Mouse (Mus musculus) WW6 (cell line): Measurements from ENCODE around the gene H2-M10.6.
A peak's percentile ranks its signal among the peaks of the same experiment; 100 is the strongest.
"Not testable (repeated sequence)": the region's sequence is repeated elsewhere in the genome, so short reads cannot be mapped to it uniquely, and the experiment has no call there.

Experiments used
- DNase-seq: peaks from one replicate; pipeline ENCODE4 v3.0.0-alpha.2; 2013; ENCODE audit warnings: low read depth, low spot score

H2-M10.6 gene

GRCm38 (mm10) chr17:36811871-36812270 lies at the start of gene H2-M10.6:
Gene H2-M10.6 (plus strand): TSS chr17:36812171.
- no peak for DNase-seq

- DNase-seq = no peak
These were observed 48.2 kb upstream of the H2-M10.6 start for GRCm38 (mm10) chr17:36763816-36764215.

- DNase-seq = not testable (repeated sequence)
These were observed 47.7 kb upstream of the H2-M10.6 start for GRCm38 (mm10) chr17:36764244-36764643.

- not testable (repeated sequence) for DNase-seq
These were observed 46.6 kb upstream of the H2-M10.6 start for GRCm38 (mm10) chr17:36765403-36765802.

GRCm38 (mm10) chr17:36772610-36773009 lies 39.4 kb upstream of the H2-M10.6 start, which contains the start of gene H2-M10.5:
Gene H2-M10.5 (plus strand): TSS chr17:36772910.
- DNase-seq = not testable (repeated sequence)

DNA sequence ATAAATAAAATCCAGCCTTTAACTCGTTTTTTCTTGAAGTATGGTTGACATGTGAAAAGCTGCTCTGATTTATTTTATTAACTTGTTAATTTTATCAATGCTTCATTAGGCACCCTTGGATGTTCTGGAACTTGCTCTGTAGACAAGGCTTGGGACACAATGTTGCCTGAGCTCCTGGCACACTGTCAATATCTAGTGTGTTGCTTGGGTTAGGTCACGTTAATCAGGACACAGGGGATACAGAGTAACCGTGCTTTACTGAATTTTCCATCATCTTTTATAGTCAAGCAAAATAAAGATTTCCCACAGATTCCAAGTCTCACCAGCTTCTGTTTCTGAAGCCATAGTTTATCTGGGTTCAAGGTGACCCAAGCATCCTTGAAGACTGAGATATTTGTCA lies 30.4 kb upstream of the H2-M10.6 start:
- no peak for DNase-seq

DNA sequence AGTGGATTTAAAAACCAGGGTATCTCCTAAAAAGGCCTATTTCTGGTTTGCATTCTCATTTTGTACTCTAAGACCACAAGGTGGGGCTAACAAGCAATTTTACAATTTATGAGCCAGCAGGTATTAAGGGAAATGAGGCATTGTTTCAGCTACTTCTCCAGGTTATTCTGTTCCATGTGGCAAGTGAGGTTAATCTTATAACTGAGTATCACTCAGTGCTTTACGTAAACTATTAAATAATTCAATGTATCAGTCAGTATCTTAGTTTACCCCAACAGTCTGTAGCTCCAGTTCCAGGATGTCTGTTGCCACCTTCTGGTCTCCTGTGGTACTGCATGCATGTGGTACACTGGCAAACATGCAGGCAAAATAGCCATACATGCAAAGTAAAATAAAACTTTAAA lies 25.5 kb upstream of the H2-M10.6 start:
- DNase-seq = not testable (repeated sequence)

GRCm38 (mm10) chr17:36788351-36788750 lies 23.6 kb upstream of the H2-M10.6 start:
- DNase-seq = no peak

DNA sequence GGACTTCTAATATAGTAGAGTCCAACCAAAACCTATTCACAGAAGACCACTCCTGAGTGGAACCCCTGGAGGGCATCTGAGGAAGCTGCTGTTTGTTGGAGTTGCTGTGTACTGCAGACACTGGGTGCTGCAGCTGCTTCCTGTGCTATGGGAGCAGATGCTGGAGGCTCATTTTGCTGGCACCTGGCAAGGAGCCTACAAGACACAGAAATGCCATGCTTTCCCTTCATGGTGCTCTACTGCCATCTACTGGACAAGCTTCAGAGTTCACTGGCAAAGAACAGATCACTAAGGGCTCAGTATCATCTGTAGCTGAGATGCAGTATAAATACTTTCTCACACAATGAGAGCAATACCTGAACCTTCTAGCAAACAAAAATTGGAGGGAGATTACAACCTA lies 23.2 kb upstream of the H2-M10.6 start:
- peak; percentile 28 for DNase-seq

DNA sequence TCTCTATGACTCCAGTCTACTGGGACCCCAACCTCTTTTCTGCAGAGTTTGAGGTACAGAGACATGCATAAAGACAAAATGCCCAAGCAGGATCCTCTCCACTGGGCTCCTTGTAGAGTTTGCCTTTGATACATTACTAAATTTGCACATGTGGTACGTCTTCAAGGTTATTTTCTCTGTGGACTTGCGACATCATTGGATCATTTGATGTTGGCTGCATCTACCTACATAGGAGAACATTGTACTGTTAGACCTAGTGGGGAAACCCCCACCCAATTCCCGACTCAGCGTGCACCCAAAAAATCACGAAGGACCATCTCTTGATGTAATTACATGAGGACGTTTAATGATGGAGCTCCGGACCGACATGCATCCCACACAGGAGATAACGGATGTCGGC lies 12.5 kb upstream of the H2-M10.6 start:
- no peak for DNase-seq

DNA sequence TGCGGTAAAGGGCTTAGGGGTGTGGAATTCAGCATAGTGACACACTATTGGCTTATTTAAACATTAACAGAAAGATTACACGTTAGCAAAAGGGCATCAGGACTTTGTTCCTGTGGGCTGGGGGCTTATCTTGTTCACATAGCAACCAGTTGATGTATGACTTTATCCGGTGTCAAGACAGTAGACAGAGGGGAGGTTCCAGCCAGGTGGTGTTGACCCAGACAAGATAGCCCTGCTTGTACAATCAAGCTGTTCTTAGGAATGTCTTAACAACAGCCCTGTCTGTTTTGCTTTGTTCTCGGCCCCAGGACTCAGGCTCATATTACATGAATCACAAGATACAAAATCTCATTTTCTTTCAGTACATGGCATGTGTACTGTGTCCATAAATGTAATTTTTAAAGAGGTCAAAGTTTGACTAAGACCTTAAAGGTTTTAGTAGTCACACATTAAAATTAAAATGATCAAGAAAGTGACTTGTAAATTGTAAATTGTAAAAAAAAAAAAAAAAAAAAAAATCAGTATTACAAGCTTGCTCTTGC lies 12.0 kb upstream of the H2-M10.6 start:
- DNase-seq = not testable (repeated sequence)

- DNase-seq = no peak
These were observed 12.0 kb downstream of the H2-M10.6 start for GRCm38 (mm10) chr17:36824005-36824404.

- no peak for DNase-seq
These were observed 13.6 kb downstream of the H2-M10.6 start for GRCm38 (mm10) chr17:36825525-36825924.

DNA sequence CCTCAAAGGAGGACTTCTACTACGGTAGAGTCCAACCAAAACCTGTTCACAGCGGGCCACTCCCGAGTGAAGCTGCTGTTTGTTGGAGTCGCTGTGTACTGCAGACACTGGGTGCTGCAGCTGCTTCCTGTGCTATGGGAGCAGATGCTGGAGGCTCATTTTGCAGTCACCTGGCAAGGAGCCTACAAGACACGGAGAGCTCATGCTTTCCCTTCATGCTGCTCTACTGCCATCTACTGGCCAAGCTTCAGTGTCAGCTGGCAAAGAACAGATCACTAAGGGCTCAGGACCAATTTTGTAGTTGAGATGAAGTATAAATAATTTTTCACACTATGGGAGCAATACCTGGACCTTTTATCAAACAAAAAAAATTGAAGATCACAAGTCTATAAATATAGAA lies 14.0 kb downstream of the H2-M10.6 start:
- DNase-seq = not testable (repeated sequence)

DNA sequence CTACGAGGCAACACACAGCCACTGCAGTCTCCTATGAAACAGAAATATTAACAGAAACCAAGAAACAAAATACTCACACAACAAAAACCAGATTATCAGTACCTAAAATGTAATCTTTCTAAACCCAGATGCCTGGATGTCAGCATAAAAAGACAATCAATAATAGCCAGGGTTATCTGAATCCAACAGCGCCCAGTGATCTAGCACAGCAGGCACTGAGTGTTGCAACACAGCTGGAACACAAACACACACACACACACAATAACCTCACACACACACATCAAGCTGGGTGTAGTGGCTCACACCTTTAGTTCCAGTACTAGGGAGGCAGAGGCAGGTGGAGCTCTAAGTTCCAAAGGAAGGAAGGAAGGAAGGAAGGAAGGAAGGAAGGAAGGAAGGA lies 16.5 kb downstream of the H2-M10.6 start:
- no peak for DNase-seq

DNA sequence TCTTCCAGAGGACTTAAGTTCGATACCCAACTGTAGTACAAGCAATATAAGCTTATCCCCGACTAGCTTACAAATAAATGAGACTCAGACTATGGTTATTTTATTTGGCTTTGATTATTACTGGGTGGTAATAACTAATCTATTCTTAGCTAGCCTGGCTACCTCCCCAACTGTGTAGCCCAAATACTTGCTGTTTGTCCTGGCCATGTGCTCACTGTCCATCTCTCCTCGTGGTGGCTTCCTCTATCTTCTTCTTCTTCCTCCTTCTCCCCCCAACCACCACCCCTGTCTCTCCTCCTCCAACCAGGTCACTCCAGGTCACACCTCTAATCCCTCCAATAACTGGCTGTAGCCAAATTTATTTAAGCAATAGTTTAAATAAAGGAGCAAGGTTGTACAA lies 18.5 kb downstream of the H2-M10.6 start:
- no peak for DNase-seq

- no peak for DNase-seq
These were observed 20.7 kb downstream of the H2-M10.6 start for GRCm38 (mm10) chr17:36832694-36833093.

GRCm38 (mm10) chr17:36835591-36836426 lies 23.8 kb downstream of the H2-M10.6 start:
- DNase-seq = peak; percentile 60

DNA sequence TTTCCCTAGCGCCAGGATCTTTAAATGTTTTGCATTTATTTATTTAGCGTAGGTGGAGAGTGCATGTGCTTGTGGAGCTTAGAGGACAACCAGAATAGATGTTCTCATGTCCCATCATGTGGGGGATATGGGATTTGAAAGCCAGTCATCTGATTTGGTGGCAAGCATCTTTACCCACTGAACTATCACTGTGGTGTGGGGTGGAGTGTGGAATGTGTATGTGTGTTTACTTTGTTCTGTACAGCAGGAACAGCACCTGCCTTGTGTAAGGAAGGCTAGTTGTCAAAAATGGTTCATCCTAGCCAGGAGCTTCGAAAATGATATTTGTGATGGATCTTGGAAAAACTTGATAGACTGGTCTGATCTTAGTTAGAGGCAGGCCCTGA lies 24.4 kb downstream of the H2-M10.6 start:
- DNase-seq = no peak

GRCm38 (mm10) chr17:36836874-36837647 lies 25.1 kb downstream of the H2-M10.6 start, which contains the start of gene Trim26:
Gene Trim26 (plus strand): TSS chr17:36837134.
- DNase-seq = peak; percentile 92

DNA sequence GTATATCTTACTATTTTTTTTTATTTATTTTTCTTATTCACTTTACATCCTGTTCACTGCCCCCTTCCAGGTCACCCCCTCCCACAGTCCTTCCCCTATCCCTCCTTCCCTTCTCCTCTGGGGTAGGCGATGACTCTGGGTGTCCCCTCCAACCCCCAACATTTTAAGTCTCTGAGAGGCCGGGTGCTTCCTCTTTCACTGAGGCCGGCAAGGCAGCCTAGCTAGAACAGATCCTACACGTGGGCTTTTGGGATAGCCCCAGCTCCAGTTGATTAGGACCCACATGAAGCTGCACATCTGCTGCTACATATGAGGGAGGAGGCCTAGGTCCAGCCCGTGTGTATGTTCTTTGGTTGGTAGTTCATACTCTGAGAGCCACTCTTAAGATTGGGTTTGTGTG lies 27.0 kb downstream of the H2-M10.6 start:
- no peak for DNase-seq

DNA sequence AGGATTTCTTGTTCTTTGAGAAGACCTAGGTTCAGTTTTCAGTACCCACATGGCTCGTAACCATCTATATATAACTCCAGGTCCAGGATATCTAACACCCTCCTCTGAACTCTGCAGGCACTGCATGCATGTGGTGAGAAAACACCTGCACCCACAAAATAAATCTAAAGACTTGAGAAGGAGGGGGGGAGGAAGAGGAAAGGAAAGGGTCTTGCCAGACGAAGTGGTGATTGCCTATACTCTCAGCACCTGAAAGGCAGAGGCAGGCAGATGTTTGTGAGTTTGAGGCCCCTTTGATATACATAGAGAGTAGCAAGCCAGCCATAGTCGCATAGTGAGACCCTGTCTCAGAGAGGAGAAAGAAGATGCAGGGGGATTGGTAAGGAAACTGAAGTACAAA lies 28.0 kb downstream of the H2-M10.6 start:
- no peak for DNase-seq
